Mouse (Mus musculus): ENCODE data around the gene Cebpa. TPM values are rescaled to one million over a fixed set of nuclear protein-coding genes. Genes with fewer than 3 reads are reported as not detected.
A peak's percentile ranks its signal among the peaks of the same experiment; 100 is the strongest.

The Cebpa gene
- total RNA-seq (2021): 10 to 100 TPM; 10.9 to 19.6 TPM
- long read RNA-seq, experiment 1, transcript Cebpa-201 (1 exons, 2,626 nt): major isoform, 22 of 23 reads
- long read RNA-seq, experiment 1, partial matches to known transcripts: 0 of 23 reads
- long read RNA-seq, experiment 1, other reads (novel, unspliced or antisense): 1 of 23 reads
- long read RNA-seq, experiment 2, transcript Cebpa-201 (1 exons, 2,626 nt): major isoform, 32 of 32 reads
- long read RNA-seq, experiment 2, partial matches to known transcripts: 0 of 32 reads
- long read RNA-seq, experiment 2, other reads (novel, unspliced or antisense): 0 of 32 reads

DNA sequence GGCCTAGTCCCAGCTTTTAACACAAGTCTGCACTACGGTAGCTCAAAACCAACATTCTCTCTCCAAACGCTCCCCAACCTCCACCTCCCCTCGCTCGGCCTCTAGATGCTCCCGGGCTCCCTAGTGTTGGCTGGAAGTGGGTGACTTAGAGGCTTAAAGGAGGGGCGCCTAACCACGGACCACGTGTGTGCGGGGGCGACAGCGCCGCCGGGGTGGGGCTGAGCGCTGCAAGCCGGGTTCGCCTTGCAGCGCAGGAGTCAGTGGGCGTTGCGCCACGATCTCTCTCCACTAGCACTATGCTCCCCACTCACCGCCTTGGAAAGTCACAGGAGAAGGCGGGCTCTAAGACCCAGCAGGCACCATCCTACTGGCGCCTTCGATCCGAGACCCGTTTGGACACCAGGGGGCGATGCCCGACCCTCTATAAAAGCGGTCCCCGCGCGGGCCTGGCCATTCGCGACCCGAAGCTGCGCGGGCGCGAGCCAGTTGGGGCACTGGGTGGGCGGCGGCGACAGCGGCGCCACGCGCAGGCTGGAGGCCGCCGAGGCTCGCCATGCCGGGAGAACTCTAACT is at the start of gene Cebpa:
Gene Cebpa (plus strand): TSS at position 453 of the 573 bp plus-strand sequence.
- peak; percentile 96 to 97 for DNase-seq (ENCODE audit: low spot score in 2 of 2)

DNA sequence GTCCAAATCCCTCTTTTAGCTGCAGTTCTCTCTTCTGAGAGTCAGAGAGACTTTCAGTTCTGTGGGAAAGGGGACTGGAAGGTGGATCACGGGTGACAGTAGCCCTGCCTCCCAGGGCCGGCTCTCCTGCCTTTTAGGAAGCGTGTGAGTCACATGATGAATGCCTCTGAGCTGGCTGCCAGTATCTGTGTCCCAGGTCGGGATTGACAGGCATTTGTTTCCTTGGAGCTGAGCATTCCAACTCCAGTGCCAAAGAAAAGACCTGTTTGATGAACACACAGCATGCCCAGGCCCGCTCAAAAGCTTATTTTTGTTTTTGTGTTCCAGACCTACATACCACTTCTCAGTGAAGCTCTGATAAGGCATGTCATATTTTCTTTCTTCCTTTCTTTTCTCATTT is 42.4 kb upstream of the Cebpa start:
- DNase-seq (ENCODE audit: low spot score in 2 of 2): no peak

DNA sequence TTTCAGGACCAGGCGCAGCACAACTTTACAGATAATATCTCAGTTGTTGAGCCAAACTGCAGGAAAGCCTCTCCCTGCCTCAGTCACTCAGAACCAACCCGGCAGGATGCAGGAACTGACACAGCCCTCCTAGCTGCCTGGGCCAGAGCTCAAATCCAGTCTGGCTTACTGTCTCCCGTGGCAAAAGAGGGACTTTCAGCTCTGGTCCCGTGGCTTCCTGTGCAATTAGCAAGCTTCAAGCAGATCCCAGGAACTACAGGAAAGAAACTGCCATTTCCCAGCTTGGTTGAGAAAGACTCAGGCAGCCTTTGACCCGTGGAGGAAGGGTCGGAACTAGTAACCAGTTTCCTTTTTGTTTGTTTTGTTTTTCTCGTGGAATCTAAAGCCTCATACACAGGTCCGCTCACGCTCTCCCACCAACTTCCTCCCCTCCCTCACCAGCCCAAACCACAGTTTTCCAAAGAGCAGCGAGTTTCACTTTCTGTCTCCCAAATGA is 38.2 kb upstream of the Cebpa start:
- peak in 1 of 2 experiments; percentile 20 for DNase-seq (ENCODE audit: low spot score in 2 of 2)

DNA sequence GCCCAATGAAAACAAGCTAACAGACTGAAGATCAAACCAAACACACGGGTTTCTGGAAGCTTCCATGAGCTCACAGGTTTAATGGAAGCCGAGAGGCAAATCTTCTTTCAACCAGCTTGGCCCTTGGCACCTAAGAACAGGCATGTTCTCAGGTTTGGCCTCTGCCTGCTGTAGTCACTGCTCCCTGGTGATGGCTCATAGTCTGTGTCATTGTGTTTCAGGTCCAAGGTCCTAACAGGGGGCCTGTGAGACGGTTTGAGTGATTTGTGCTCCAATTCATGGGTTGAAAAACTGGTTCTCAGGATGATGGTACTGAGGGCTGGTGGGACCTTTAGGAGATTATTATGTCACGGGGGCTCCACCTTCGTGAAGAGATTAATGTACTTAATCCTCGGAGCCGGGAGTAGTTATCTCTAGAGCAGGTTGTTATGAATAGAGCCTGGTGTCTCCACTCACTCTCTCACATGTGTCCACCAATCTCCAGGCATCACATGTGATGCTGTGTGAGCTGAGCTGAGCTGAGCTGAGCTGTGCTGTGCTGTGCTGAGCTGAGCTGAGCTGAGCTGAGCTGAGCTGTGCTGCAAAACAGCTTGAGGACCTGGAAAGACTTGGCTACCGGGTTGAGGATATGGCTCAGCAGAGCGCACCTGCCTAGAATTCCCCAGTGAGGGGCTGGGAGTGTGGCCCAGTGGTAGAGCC is 37.5 kb upstream of the Cebpa start:
- no peak for DNase-seq (ENCODE audit: low spot score in 2 of 2)

DNA sequence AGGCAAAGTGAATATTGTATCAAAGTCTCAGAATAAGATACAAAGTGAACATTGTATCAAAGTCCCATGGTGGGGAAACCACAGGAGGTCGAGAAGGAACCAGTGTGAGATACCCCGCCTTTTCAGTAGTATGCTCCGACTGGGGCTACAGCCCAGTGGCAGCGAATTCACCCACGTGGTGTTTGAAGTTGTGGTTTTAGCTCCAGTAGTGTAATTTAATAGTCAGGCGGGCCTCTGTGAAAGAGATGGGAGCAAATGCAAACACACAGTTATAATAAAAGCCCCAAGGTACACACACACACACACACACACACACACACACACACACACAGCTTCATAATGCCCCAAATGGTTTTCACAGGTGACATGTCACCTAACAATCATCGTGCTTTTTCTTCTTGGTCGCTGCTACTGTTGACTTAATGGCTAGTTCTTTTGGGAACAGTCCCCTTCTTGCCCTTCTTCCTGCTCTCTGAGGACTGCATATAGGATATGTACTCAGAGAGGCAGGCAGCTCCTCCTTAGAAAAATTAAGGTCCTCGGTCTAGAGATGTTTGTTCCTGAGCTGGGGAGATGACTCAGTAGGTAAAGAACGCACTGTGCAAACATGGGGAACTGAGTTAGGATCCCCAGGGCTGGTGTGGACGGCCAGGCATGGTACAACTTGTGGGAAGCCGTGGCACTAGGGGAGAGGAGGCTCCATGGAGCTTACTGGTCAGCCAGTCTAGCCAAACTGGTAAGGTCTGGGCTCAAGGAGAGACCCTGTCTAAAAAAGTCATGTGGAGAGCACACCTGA is 34.3 kb upstream of the Cebpa start:
- no peak for DNase-seq (ENCODE audit: low spot score in 2 of 2)

DNA sequence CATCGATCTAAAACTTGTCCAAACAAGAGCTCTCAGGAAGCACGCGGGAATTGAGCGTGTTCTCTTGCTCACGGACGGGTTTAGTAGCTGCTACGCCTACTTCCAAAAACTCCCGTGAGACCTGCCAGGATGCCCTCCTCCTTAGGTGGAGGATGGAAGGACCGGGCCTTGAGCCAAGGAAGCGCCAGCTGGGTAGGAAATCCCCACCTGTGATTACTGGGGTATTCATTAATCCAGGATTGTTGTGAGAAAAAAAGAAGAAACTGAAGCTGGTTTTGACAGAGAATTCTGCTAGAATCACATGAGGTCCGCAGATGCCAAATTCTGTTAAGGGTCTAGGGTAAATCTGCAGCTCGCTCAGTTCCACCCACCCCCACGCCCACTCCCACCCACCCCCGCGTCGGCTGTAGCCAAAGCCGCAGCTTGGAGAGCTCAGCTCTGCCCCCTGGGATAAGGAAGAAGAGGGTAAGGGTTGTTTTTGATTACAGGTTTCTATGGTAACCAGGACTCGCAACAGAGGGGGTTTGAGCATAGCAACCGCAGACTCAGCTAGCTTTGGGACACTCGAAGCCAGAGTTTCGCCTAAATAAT is 32.7 kb upstream of the Cebpa start:
- DNase-seq (ENCODE audit: low spot score in 2 of 2): no peak

DNA sequence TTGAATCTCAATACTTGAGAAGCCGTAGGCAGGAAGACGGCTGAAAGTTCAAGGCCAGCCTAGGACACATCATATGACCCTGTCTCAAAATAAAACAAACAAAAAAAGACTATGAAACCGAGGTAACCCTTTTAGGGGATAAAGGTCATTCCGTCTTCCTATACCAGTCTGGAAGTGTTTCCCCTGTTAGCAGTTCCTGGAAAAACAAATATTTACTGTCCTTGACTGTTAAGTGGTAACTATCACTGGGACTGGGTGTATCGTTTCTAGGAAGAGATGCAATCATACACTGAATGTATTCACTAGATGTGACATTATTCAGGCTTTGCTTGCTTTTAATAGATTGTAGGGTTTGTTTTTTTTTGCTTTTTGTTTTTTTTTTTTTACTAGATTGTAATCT is 28.5 kb upstream of the Cebpa start:
- no peak for DNase-seq (ENCODE audit: low spot score in 2 of 2)

DNA sequence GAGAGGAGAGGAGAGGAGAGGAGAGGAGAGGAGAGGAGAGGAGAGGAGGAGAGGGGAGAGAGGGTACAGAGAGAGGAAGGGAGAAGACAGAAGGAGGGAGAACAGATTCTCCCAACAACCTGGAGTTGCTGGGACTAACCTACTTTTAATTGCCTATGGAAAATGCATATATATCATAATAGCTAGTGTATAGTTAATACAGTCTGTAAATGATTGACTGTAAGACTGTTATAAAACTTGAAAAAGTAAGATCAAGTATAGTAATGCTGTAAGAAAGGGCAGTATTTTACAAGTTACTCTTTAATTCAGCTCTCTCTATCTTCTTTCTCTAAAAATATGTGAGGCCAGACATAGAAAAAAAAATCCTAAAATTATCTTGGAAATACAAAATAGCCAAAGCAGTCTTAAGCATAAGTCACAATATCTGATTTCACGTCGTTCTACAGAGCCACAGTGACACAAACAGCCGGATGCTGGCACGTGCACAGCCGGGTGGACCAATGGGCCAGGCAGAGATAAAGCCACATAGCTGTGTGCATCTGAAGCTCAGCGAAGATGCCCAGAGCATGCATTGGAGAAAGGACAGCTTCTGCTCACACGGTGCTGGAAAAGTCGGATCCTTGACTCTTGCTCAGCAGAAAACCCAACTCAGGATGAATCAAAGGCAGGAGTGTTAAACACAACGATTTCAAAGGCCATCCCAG is 24.0 kb upstream of the Cebpa start:
- no peak for DNase-seq (ENCODE audit: low spot score in 2 of 2)

DNA sequence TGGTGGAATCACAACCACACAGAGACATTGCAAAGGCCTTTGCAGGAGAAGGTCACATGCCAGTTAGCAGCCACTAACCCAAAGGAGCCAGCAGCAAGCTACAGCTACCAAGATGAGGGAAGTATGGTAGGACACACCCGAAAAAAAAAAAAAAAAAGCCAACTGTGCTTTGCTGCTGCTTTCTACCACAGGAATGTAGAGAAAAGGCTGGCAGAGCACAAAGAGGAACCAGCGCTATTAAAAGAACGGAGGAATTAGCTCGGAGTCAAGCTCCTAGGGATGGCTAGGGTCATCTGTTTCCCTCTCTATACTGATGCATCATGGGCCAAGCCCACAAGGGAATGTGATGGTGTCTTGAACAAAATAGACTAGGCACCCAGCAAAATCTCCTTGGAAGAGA is 20.3 kb upstream of the Cebpa start:
- no peak for DNase-seq (ENCODE audit: low spot score in 2 of 2)

DNA sequence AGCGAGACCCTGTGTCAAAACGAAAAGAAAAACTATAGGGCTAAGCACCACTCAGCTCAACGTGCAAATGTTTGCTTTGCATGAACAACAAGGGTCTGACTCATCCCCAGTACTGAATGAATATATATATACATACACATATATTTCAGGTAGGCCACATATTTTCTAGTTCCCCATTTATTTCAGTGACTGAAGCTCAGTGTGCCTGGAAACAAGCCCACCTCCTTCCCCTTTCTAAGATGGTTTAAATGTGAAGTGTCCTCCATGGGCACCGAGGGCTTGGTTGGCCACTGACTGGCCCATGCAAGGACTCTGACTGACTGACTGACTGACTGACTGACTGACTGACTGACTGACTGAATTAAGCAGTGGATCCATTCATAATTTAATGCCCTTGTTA is 19.6 kb upstream of the Cebpa start:
- no peak for DNase-seq (ENCODE audit: low spot score in 2 of 2)

DNA sequence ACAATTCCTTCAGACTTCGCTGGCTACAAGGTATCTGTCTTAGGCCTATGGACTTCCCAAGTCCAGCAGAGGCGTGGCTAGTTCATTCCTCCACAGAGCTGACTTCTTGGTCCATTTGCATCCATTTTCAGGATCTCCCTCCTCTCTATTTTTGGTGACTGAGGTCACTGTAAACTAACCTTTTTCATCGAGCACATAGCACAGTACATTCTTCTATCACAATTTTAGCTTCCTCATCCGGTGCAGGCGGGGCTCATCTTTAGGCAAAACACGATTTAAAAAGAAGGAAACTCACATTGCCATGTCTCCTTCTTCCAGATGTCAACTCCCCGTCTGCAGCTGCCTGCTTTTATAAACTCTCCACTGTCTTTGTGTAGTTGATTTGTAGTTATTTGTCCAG is 12.5 kb upstream of the Cebpa start:
- no peak for DNase-seq (ENCODE audit: low spot score in 2 of 2)

DNA sequence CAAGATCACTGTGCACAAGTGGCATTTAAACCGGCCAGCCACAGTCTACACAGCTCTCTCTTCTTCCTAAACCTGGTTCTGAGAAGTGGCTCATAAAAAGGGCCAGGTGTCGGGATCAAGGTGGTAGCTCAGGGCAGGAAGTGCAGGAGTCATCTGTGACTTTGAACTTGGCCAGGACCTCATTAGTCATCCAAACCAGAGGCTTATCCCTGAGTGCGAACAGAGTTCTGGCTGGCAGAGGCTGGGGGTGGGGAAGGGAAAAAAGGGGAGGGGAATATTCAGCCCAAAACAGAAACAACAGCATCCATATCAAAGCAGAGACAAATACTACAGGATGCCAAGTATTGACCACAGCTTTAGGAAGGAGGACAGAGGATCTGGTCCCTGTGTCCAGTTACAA is 11.5 kb upstream of the Cebpa start:
- no peak for DNase-seq (ENCODE audit: low spot score in 2 of 2)

DNA sequence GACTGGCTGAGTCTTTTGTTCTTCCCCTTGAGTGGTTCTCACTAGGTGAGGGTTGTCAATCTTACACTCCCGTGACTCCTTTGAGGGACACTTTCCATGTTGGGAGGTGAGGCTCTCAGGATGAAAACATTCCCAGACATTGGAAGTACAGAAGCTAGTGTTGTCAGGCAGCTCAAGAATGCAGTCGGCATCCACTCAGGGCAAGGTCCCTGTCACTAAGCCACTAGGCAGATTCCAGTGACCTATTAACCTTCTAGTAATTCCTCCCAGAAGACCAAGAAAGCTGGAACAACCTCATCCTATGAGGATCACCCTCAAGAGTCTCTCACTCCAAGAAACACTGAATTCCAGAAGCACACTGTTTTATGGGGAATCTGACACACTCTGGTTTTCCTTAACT is 11.0 kb upstream of the Cebpa start:
- DNase-seq (ENCODE audit: low spot score in 2 of 2): no peak

DNA sequence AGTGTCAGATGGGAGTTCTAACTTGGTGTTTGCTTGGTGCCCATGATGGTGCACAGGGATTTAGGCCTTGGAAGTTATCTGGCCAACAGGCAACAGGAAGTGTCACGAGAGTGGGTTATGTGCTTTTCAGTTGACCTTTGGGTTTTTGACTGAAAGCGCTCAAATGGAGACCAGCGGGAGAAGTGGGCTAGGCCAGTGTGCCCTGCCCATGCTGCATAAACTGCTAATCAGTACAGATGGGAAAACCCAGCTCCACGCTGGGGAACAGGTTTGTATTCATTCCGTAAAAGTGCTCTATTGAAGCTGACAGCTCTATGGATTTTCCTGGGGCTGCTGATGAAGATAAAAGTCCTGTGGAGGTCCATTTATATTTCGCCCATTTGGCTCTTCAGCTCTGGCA is 10.4 kb upstream of the Cebpa start:
- DNase-seq (ENCODE audit: low spot score in 2 of 2): no peak

DNA sequence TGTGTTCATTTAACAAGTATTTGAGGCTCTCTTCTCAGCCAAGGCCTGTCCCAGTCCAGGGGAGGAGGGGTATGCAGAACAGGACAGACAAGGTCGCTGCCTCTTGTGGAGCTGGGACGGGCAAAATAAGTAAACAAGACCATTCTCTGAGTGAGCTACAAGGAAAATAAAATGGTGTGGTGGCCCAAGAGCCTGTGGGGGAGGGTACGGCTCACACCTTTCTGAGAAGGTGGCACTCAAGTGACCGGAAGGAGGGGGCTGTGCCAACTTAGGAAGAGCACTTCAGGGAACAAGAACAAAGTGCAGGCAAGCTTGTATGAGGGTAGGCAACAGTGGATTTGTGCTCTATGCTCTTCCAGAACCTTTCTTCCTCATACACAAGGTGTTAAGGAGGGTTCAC is 6.0 kb upstream of the Cebpa start:
- DNase-seq (ENCODE audit: low spot score in 2 of 2): no peak

DNA sequence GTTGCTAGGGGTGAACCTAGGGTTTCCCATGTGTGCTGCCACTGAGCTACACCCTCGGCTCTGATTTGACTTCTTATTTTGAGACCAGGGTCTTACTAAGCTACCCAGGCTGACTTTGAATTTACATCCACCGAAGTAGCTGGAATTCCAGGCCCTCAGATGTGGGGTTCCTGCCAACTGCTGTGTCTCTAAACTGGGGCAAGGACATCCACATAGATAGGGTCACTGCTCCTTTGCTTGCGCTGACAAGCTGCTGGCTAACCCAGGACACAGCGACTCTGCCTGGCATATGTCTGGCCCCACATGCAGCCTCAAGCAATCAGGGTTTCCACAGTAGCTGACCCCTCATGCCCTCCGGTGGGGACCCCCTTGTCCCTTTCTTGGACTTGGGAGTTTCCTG is 5.4 kb upstream of the Cebpa start:
- DNase-seq (ENCODE audit: low spot score in 2 of 2): no peak

DNA sequence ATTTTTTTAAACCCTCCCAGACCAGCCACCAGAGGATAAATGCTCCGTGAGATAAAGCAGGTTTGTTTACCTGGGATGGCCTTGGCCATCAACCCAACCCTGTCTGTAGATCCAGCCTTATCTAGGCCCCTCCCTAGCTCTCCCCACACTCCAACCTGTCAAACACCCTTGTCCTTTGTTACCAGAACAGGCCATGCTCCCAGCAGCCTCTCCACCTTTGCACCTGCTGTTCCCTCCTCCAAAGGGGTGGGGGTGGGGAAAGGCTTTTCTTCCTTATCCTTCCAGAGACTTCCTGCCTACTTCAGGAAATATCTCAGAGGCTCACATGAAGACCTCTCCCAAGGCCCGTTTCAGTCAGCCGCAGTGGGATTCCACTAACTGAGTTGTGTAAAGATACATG is 2.6 kb upstream of the Cebpa start:
- no peak for DNase-seq (ENCODE audit: low spot score in 2 of 2)

DNA sequence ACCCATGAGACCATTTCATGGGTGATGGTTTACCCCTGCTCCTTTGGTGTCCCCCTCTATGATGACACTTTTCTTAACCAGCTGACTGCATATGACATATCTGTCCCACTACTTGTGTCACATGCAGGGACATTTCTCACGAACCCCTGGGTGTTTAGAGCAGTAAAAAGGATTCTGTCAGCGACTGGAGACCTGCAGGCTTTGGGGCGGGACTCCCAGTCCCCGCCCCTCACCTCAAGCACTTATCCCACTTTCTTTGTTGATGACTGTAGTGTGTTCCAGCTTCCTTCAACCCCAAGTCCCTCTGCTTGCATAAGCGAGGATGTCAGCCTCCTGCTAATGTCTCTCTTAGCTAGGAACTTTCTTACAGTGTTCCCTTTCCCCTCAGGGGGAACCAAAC is 2.0 kb upstream of the Cebpa start:
- DNase-seq (ENCODE audit: low spot score in 2 of 2): no peak

DNA sequence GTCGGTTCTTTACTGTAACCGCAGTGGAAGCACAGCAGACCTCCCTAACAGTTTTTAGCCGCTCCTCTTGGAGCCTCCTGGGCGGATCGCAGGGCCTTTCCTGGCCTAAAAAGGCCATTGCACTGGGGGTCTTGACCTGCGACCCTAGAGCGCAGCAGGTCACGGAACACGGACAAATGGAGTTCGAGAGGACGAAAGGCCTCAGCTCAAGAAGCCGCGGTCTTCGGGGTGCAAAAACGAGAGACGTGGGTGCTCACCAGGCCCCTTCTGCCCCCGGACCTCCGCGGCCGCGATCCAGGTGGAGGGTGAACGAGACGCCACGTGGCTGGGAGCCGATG is 1.4 kb upstream of the Cebpa start:
- DNase-seq (ENCODE audit: low spot score in 2 of 2): peak in 1 of 2 experiments; percentile 34

DNA sequence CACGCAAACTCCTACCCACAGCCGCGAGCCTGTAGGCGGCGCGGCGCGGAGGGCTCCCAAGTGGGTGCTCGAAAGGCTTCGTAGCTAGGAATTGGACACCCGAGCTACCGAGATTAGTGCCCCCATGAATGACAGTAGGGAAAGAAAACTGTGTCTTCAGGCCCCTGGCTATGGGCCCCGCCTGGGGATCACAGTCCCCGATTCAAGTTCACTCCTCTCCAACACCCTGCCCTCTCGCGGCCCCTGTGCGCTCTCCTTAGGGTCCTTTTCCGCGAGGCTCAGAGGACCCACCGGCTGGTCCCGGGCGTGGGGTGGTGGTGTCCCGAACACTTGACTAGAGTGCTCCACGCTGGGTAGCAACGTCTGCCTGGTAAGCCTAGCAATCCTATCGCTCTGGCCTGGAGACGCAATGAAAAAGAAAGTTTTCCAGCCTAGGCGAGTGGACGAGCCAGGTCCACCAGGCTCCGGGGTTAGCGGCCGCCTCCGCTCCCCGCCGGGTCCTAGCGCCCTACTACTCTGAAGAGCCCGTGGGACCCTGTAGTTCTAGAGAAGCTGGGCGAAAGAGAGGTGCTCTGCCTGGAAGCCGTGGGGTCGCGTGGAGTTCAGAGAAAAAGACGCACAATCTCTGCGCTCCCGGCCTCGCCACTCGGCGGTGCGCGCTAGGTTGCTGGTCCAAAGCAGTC is 853 bp upstream of the Cebpa start:
- DNase-seq (ENCODE audit: low spot score in 2 of 2): peak; percentile 56 to 82

All from gastrocnemius, postnatal 4 days (tissue).